Mouse (Mus musculus): ENCODE measurements around the gene Camsap2. TPM values are rescaled to one million over a fixed set of nuclear protein-coding genes. Genes with fewer than 3 reads are reported as not detected.

Gene Camsap2
- polyA plus RNA-seq, 2 experiments: 15.0 to 17.2 TPM

DNA sequence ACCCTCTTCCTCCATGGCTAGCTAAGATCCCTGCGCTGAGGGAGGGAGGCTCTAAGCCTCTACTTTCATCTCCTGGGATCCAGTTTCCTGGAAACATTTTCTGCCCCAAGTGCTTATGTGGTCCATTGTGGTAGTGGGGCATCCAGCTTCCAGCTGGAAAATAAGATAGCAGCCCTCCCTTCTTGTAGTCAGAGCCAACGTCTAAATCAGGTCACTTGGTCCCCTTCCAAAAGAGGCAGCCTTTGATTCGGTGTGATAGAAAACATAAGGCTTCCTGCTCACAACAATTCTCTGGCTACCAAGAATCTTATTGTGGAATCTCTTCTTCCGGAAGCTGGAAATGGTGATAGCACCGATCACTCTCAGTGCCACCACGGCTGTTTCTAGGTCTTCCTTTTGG lies 35.3 kb upstream of the Camsap2 start:
- no peak for DNase-seq (ENCODE audit: low spot score)
- no peaks in the 10 kb centered on the region for H3K36me3 ChIP-seq (ENCODE audit: control insufficient read depth, insufficient read depth, low read length)
- no peak for TF ChIP-seq POLR2A (IDR thresholded peaks at IDR 0.05; ENCODE audit: borderline replicate concordance, extremely low read depth, insufficient read depth, insufficient read length)
- H3K4me2 ChIP-seq (replicated peaks; ENCODE audit: low read depth, low read length, severe bottlenecking): no peak overlapping the region
- WGBS: 69% methylated on average over 6 of the region's 6 CpGs
- H3K9me3 ChIP-seq (ENCODE audit: control insufficient read depth, low read length): no peaks in the 10 kb centered on the region
- H3K4me1 ChIP-seq (ENCODE audit: control insufficient read depth, insufficient read depth, low read length): no peaks in the 10 kb centered on the region
- no peak overlapping the region for H3K27ac ChIP-seq (replicated peaks; ENCODE audit: low read depth, low read length)
- H3K27me3 ChIP-seq (ENCODE audit: control insufficient read depth, insufficient read depth, low read length): no peaks in the 10 kb centered on the region
- H3K4me3 ChIP-seq (replicated peaks; ENCODE audit: low read length): no peak overlapping the region
- H3K9ac ChIP-seq (ENCODE audit: low read depth, low read length, severe bottlenecking): no peak overlapping the region
- no peak for ATAC-seq (ENCODE audit: low FRiP score, low read depth)

DNA sequence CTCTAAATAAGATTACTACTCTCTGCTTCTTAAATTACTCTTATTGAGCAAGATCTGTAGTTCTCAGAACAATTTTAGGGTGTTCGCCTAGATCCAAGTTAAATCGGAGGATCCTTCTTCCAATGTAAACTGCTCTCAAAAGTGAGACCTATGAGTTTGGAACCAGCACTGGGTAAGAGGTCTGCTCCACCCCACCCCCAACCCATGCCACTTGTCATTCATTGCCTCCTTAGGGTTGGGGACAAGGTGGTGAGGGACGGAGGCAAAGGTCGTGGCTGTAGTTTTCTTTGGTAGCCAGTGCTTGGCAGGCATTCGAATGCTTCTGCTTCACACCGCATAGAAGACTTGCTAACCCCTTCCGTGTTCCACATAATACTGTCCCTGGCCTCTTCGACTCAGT lies 34.7 kb upstream of the Camsap2 start:
- no peaks in the 10 kb centered on the region for H3K9me3 ChIP-seq (ENCODE audit: control insufficient read depth, low read length)
- H3K36me3 ChIP-seq (ENCODE audit: control insufficient read depth, insufficient read depth, low read length): no peaks in the 10 kb centered on the region
- no peak overlapping the region for H3K9ac ChIP-seq (ENCODE audit: low read depth, low read length, severe bottlenecking)
- DNase-seq (ENCODE audit: low spot score) (no peak), ATAC-seq (ENCODE audit: low FRiP score, low read depth) (no peak)
- no peaks in the 10 kb centered on the region for H3K4me1 ChIP-seq (ENCODE audit: control insufficient read depth, insufficient read depth, low read length)
- no peaks in the 10 kb centered on the region for H3K27me3 ChIP-seq (ENCODE audit: control insufficient read depth, insufficient read depth, low read length)
- no peak overlapping the region for H3K4me3 ChIP-seq (replicated peaks; ENCODE audit: low read length)
- no peak overlapping the region for H3K27ac ChIP-seq (replicated peaks; ENCODE audit: low read depth, low read length)
- no peak overlapping the region for H3K4me2 ChIP-seq (replicated peaks; ENCODE audit: low read depth, low read length, severe bottlenecking)
- 88% methylated on average over 8 of the region's 8 CpGs for WGBS
- no peak for TF ChIP-seq POLR2A (IDR thresholded peaks at IDR 0.05; ENCODE audit: borderline replicate concordance, extremely low read depth, insufficient read depth, insufficient read length)

DNA sequence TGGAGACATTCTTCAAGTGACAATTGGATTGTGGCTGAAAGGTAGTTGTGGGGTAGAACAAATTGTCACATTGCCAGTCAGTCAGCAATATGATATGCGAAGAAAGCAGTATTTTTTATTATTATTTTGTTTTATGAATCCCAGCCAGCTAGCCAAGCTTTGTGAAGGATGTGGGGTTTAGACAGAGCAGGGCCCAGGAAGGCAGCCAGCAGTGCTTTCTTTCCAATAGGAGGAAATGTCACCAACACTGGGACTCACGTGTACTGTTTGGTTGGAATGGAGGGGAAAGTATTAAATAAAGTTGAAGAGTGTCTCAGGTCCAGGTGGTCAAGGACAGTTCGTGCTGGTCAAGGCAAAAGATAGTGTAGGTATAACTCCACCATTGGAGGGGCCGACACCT lies 34.3 kb upstream of the Camsap2 start:
- H3K4me3 ChIP-seq (replicated peaks; ENCODE audit: low read length): no peak overlapping the region
- H3K9ac ChIP-seq (ENCODE audit: low read depth, low read length, severe bottlenecking): no peak overlapping the region
- no peak for ATAC-seq (ENCODE audit: low FRiP score, low read depth)
- DNase-seq (ENCODE audit: low spot score): no peak
- no peaks in the 10 kb centered on the region for H3K4me1 ChIP-seq (ENCODE audit: control insufficient read depth, insufficient read depth, low read length)
- no peak for TF ChIP-seq POLR2A (IDR thresholded peaks at IDR 0.05; ENCODE audit: borderline replicate concordance, extremely low read depth, insufficient read depth, insufficient read length)
- no peaks in the 10 kb centered on the region for H3K9me3 ChIP-seq (ENCODE audit: control insufficient read depth, low read length)
- no peak overlapping the region for H3K27ac ChIP-seq (replicated peaks; ENCODE audit: low read depth, low read length)
- no peaks in the 10 kb centered on the region for H3K27me3 ChIP-seq (ENCODE audit: control insufficient read depth, insufficient read depth, low read length)
- 87% methylated on average over 4 of the region's 4 CpGs for WGBS
- no peak overlapping the region for H3K4me2 ChIP-seq (replicated peaks; ENCODE audit: low read depth, low read length, severe bottlenecking)
- no peaks in the 10 kb centered on the region for H3K36me3 ChIP-seq (ENCODE audit: control insufficient read depth, insufficient read depth, low read length)

DNA sequence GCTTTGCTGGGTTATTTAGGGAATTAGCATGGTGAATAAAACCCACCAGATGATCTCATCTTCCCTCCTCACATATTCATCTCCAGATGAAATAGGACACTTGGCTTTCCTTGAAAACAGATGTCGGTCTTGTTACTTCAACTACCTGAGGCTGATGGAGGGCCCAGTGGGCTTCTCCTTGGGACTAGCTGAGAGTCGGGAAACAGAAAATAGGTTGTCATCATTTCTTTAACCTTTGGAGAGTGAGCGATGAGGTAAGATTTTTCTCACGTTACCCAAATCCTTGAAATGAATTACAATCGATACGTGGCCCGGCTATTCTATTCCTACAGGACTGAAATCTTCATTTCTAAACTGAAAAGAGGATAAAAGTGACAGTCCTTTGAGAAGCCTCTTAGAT lies 33.4 kb upstream of the Camsap2 start:
- Histone ChIP-seq H3K9ac (ENCODE audit: low read depth, low read length, severe bottlenecking) (no peak overlapping the region), H3K27me3 (ENCODE audit: control insufficient read depth, insufficient read depth, low read length) (no peaks in the 10 kb centered on the region), H3K27ac (replicated peaks; ENCODE audit: low read depth, low read length) (no peak overlapping the region), H3K9me3 (ENCODE audit: control insufficient read depth, low read length) (no peaks in the 10 kb centered on the region), H3K4me3 (replicated peaks; ENCODE audit: low read length) (no peak overlapping the region), H3K4me1 (ENCODE audit: control insufficient read depth, insufficient read depth, low read length) (no peaks in the 10 kb centered on the region), H3K36me3 (ENCODE audit: control insufficient read depth, insufficient read depth, low read length) (no peaks in the 10 kb centered on the region), H3K4me2 (replicated peaks; ENCODE audit: low read depth, low read length, severe bottlenecking) (no peak overlapping the region)
- DNase-seq (ENCODE audit: low spot score) (no peak), ATAC-seq (ENCODE audit: low FRiP score, low read depth) (no peak)
- 91% methylated on average over 7 of the region's 7 CpGs for WGBS
- no peak for TF ChIP-seq POLR2A (IDR thresholded peaks at IDR 0.05; ENCODE audit: borderline replicate concordance, extremely low read depth, insufficient read depth, insufficient read length)

DNA sequence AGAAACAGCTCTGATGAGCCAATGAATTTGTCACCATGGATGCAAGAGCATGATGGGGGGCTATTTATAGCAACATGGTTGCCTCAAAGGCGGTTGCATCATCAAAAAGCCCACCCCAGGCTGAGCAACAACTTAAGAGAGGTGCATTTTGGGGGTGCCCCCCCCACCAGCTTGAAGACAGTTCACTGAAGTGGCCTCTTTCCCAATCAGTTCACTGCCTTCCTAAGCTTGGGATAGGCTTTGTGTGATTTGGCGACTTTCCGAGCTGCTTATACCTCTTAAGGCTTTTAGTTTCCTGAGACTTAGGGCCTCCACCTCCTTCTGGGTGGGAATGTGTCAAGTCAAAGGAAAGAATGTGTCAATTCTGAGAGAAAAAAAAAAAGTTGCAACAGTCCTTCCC lies 20.1 kb upstream of the Camsap2 start:
- no peaks in the 10 kb centered on the region for H3K27me3 ChIP-seq (ENCODE audit: control insufficient read depth, insufficient read depth, low read length)
- peaks cover 20% of the 10 kb centered on the region for H3K4me1 ChIP-seq (ENCODE audit: control insufficient read depth, insufficient read depth, low read length)
- no peaks in the 10 kb centered on the region for H3K36me3 ChIP-seq (ENCODE audit: control insufficient read depth, insufficient read depth, low read length)
- WGBS: 88% methylated on average over 3 of the region's 3 CpGs
- no peak overlapping the region for H3K4me2 ChIP-seq (replicated peaks; ENCODE audit: low read depth, low read length, severe bottlenecking)
- no peak overlapping the region for H3K4me3 ChIP-seq (replicated peaks; ENCODE audit: low read length)
- ATAC-seq (ENCODE audit: low FRiP score, low read depth) (no peak), DNase-seq (ENCODE audit: low spot score) (no peak)
- no peak for TF ChIP-seq POLR2A (IDR thresholded peaks at IDR 0.05; ENCODE audit: borderline replicate concordance, extremely low read depth, insufficient read depth, insufficient read length)
- H3K9me3 ChIP-seq (ENCODE audit: control insufficient read depth, low read length): no peaks in the 10 kb centered on the region
- no peak overlapping the region for H3K27ac ChIP-seq (replicated peaks; ENCODE audit: low read depth, low read length)
- no peak overlapping the region for H3K9ac ChIP-seq (ENCODE audit: low read depth, low read length, severe bottlenecking)

DNA sequence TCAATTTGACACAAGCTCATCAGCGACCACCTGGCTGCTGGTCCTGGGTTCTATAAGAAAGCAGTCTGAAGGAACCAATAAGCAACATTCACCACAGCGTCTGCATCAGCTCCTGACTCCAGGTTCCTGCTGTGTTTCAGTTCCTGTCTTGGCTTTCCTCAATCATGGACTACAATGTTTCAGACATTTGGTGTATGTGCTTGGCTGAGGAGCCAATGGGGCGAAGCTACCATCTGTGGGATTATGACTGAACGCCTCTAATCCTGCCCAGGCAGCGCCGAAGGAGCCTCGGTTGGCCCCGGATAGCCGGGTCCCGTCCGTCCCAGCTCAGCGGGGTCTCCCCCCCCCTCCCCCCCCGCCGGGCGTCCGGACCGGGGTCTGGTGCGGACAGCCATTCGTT lies 18.8 kb upstream of the Camsap2 start:
- TF ChIP-seq POLR2A (IDR thresholded peaks at IDR 0.05; ENCODE audit: borderline replicate concordance, extremely low read depth, insufficient read depth, insufficient read length): no peak
- Histone ChIP-seq H3K4me1 (ENCODE audit: control insufficient read depth, insufficient read depth, low read length) (peaks cover 22% of the 10 kb centered on the region), H3K27ac (replicated peaks; ENCODE audit: low read depth, low read length) (no peak overlapping the region), H3K9me3 (ENCODE audit: control insufficient read depth, low read length) (no peaks in the 10 kb centered on the region), H3K4me2 (replicated peaks; ENCODE audit: low read depth, low read length, severe bottlenecking) (no peak overlapping the region), H3K4me3 (replicated peaks; ENCODE audit: low read length) (no peak overlapping the region), H3K27me3 (ENCODE audit: control insufficient read depth, insufficient read depth, low read length) (no peaks in the 10 kb centered on the region), H3K9ac (ENCODE audit: low read depth, low read length, severe bottlenecking) (no peak overlapping the region), H3K36me3 (ENCODE audit: control insufficient read depth, insufficient read depth, low read length) (no peaks in the 10 kb centered on the region)
- WGBS: 80% methylated on average over 14 of the region's 19 CpGs
- no peak for ATAC-seq (ENCODE audit: low FRiP score, low read depth)
- DNase-seq (ENCODE audit: low spot score): no peak
